In genomic region chr14:121061686-121062085, GRCm38 (mm10) we compare ENCODE assay signal across 9 mouse cellular contexts. TPM values are rescaled to one million over a fixed set of nuclear protein-coding genes. Genes with fewer than 3 reads are reported as not detected.
A peak's percentile ranks its signal among the peaks of the same experiment; 100 is the strongest.
DNase-seq lines count a peak whose midpoint lies in the region; ATAC-seq and TF ChIP-seq lines count a peak whose summit lies in the region.
"Had no signal": no experiment of that assay in that cellular context is flagged by ENCODE, and none has a peak within 500 bp of the region (broad histone marks: within the 10 kb centered on the region; RNA-seq: fewer than 3 reads in every experiment).

No protein-coding gene starts in this region.

- 32% methylated on average over 4 of the region's 4 CpGs for WGBS in heart, postnatal 0 days
- WGBS in midbrain, embryonic 16.5 days: 67% methylated on average over 4 of the region's 4 CpGs

- no peak overlapping the region for H3K9ac ChIP-seq in heart, postnatal 0 days (replicated peaks; ENCODE audit: low read depth, low read length)
- H3K9ac ChIP-seq in midbrain, embryonic 16.5 days (ENCODE audit: low read depth, low read length): no peak overlapping the region

- peak; percentile 47; the same call in 1 of the 2 replicates for ATAC-seq in heart, postnatal 0 days (ENCODE audit: insufficient read depth, low read depth)
- no peak for ATAC-seq in midbrain, embryonic 16.5 days

- H3K27me3 ChIP-seq in heart, postnatal 0 days (ENCODE audit: control insufficient read depth, insufficient read depth, low read length): no peaks in the 10 kb centered on the region
- H3K27me3 ChIP-seq in midbrain, embryonic 16.5 days (ENCODE audit: control insufficient read depth, insufficient read depth, low read depth, low read length): no peaks in the 10 kb centered on the region
- H3K27me3 ChIP-seq: CH12.LX had no signal

- TF ChIP-seq POLR2A in embryonic fibroblast, embryonic 13.5 days (IDR thresholded peaks at IDR 0.05; ENCODE audit: low read depth, low read length): no peak

- no peak for TF ChIP-seq EP300 in heart, postnatal 0 days (IDR thresholded peaks at IDR 0.05; ENCODE audit: low read depth)

- peaks cover 33% of the 10 kb centered on the region for H3K4me1 ChIP-seq in embryonic fibroblast, embryonic 13.5 days (ENCODE audit: control insufficient read depth, insufficient read depth, low read length)
- peaks cover 37% of the 10 kb centered on the region for H3K4me1 ChIP-seq in heart, postnatal 0 days (ENCODE audit: control insufficient read depth, insufficient read depth)
- peaks cover 39% of the 10 kb centered on the region for H3K4me1 ChIP-seq in midbrain, embryonic 16.5 days (ENCODE audit: control insufficient read depth, insufficient read depth, low read length)

- TF ChIP-seq CTCF in embryonic fibroblast, embryonic 13.5 days (IDR thresholded peaks at IDR 0.05; ENCODE audit: borderline replicate concordance, insufficient read depth, low read length): no peak
- TF ChIP-seq CTCF in heart, postnatal 0 days (IDR thresholded peaks at IDR 0.05; ENCODE audit: low read depth): no peak

- peak overlapping the region; percentile 35; the same call in 1 of the 2 replicates for H3K27ac ChIP-seq in embryonic fibroblast, embryonic 13.5 days (ENCODE audit: insufficient read depth, low read length)
- H3K27ac ChIP-seq in heart, postnatal 0 days (ENCODE audit: low read depth): peak overlapping the region; percentile 52
- peak overlapping the region; percentile 76 for H3K27ac ChIP-seq in midbrain, embryonic 16.5 days (ENCODE audit: low read length)

- H3K4me3 ChIP-seq in embryonic fibroblast, embryonic 13.5 days (ENCODE audit: insufficient read depth, low read length): no peak overlapping the region
- H3K4me3 ChIP-seq in heart, postnatal 0 days (ENCODE audit: low read depth, low read length): no peak overlapping the region
- no peak overlapping the region for H3K4me3 ChIP-seq in midbrain, embryonic 16.5 days (ENCODE audit: low read depth, low read length)

- peaks cover 5% of the 10 kb centered on the region; the same call in 1 of the 2 replicates for H3K36me3 ChIP-seq in heart, postnatal 0 days (replicated peaks; ENCODE audit: control insufficient read depth, insufficient read depth, low read length)
- H3K36me3 ChIP-seq in midbrain, embryonic 16.5 days (ENCODE audit: control insufficient read depth, insufficient read depth, low read length): no peaks in the 10 kb centered on the region

- DNase-seq in kidney, adult 11 months: peak; percentile 35
- DNase-seq in kidney, postnatal 36 days: no peak
- DNase-seq in heart, postnatal 0 days (ENCODE audit: low spot score): peak; percentile 68
- DNase-seq in cerebellum, adult 8-10 months: no peak
- no peak for DNase-seq in thymus, postnatal 10 days (ENCODE audit: low spot score in 2 of 2)
- DNase-seq in layer of hippocampus, postnatal 25 days (ENCODE audit: extremely low spot score in 1 of 2, low spot score in 1 of 2): no peak

- no peaks in the 10 kb centered on the region for H3K9me3 ChIP-seq in heart, postnatal 0 days (replicated peaks; ENCODE audit: control insufficient read depth, low read length)
- H3K9me3 ChIP-seq in midbrain, embryonic 16.5 days (replicated peaks; ENCODE audit: control insufficient read depth, low read length, poor library complexity, severe bottlenecking): no peaks in the 10 kb centered on the region

- peak overlapping the region; percentile 29 for H3K4me2 ChIP-seq in heart, postnatal 0 days (ENCODE audit: low read depth, low read length)
- no peak overlapping the region for H3K4me2 ChIP-seq in midbrain, embryonic 16.5 days (ENCODE audit: low read length)

RNA-seq across cellular contexts. Expression of gene Farp1, which starts 26.7 kb away (rescaled TPM):
- polyA plus RNA-seq in embryonic fibroblast, embryonic 13.5 days (2011; ENCODE audit: insufficient read length, low read depth, missing spikeins): 127 and 142 TPM in 2 replicates
- 14.9 and 27.9 TPM in 2 replicates for total RNA-seq in heart, postnatal 0 days (2014; rRNA removed; ENCODE audit: low replicate concordance)
- polyA plus RNA-seq in heart, postnatal 0 days (2015; fragmentation: Nextera tagmentation; extraction: Ambion mirVana): 4.8 and 5.4 TPM in 2 replicates
- 39.8 and 40.2 TPM in 2 replicates for polyA plus RNA-seq in midbrain, embryonic 16.5 days (2015; fragmentation: Nextera tagmentation; extraction: Ambion mirVana)
- 100 to 1,000 TPM in 1 of 2 experiments, 10 to 100 TPM in 1; 83.5 to 105 TPM for total RNA-seq in layer of hippocampus, postnatal 25 days (2021)

Comparison
In these comparisons a context has a peak if more than half of its experiments do, and no peak if none do; other contexts are left out.
1. DNase-seq: peak in kidney, adult 11 months (single experiment) and heart, postnatal 0 days (single experiment); none in kidney, postnatal 36 days (0 of 2), cerebellum, adult 8-10 months (single experiment), thymus, postnatal 10 days (0 of 2) and layer of hippocampus, postnatal 25 days (0 of 2).
2. Peak in every context shown above with its lines, with median percentiles within 50 percentile points of each other: H3K27ac ChIP-seq.